Mouse (Mus musculus): ENCODE data around the gene Unc5c. TPM values are rescaled to one million over a fixed set of nuclear protein-coding genes. Genes with fewer than 3 reads are reported as not detected.

Unc5c gene
- polyA plus RNA-seq, 1 experiment, result 0.15 TPM

DNA sequence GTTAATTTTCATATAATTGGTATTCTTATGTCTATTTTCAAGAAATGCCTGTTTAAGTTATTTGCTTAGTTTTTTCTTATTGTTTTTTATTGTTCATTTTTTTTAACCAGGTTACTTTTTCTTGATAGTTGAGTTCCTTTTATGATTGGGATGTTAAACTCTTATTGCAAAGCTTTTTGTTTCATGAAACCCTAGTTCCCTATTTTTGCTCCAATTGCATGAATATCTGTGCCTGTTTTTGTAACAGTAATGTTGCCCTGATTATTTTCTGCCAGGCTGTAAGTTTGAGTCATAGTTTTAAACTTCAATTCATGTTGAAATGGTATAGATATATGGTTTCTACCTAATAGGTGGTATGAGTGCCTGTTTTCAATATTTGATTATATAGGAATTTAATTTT lies 234.2 kb downstream of the Unc5c start:
- no peaks in the 10 kb centered on the region for H3K36me3 ChIP-seq (ENCODE audit: control insufficient read depth, insufficient read depth, low read length)
- no peaks in the 10 kb centered on the region for H3K4me1 ChIP-seq (ENCODE audit: control insufficient read depth, insufficient read depth, insufficient read length, low read length)
- no peak overlapping the region for H3K27ac ChIP-seq (ENCODE audit: insufficient read depth, low read depth, low read length)
- H3K27me3 ChIP-seq (ENCODE audit: control insufficient read depth, insufficient read depth, low read length), result no peaks in the 10 kb centered on the region
- H3K4me3 ChIP-seq (ENCODE audit: low read depth, low read length), result no peak overlapping the region
- TF ChIP-seq CTCF (IDR thresholded peaks at IDR 0.05; ENCODE audit: extremely low read depth, insufficient read length, insufficient replicate concordance, low read depth, low read length) (no peak), POLR2A (IDR thresholded peaks at IDR 0.05; ENCODE audit: low read depth, low read length) (no peak)

DNA sequence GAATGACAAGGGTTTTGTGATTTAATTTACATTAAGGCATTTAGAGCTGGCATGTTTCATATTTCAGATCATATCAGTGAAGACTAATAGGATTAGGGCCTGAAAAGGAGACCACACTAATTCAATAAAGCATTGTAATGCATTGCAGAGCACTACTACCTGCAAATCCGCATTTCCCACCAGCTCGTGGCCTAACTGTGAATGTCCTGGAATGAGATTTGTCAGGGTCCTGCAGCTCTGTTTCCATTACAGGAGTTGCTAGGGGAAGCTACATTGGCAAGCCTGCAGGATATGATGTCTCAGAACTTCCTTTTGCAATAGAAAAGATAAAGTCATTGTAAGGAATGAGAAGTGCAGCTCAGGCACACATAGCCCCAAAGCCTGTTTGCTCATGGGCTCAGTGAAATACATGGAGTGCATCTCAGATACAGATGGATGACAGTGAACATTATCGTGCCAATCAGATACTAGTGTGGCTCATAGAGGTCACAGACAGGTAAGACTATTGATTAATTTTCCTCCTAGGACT lies 236.4 kb downstream of the Unc5c start:
- Histone ChIP-seq H3K4me3 (ENCODE audit: low read depth, low read length) (no peak overlapping the region), H3K4me1 (ENCODE audit: control insufficient read depth, insufficient read depth, insufficient read length, low read length) (no peaks in the 10 kb centered on the region), H3K27ac (ENCODE audit: insufficient read depth, low read depth, low read length) (no peak overlapping the region), H3K36me3 (ENCODE audit: control insufficient read depth, insufficient read depth, low read length) (no peaks in the 10 kb centered on the region), H3K27me3 (ENCODE audit: control insufficient read depth, insufficient read depth, low read length) (no peaks in the 10 kb centered on the region)
- WGBS, result 73% methylated on average over 3 of the region's 3 CpGs
- TF ChIP-seq POLR2A (IDR thresholded peaks at IDR 0.05; ENCODE audit: low read depth, low read length), result no peak
- TF ChIP-seq CTCF (IDR thresholded peaks at IDR 0.05; ENCODE audit: extremely low read depth, insufficient read length, insufficient replicate concordance, low read depth, low read length), result no peak

DNA sequence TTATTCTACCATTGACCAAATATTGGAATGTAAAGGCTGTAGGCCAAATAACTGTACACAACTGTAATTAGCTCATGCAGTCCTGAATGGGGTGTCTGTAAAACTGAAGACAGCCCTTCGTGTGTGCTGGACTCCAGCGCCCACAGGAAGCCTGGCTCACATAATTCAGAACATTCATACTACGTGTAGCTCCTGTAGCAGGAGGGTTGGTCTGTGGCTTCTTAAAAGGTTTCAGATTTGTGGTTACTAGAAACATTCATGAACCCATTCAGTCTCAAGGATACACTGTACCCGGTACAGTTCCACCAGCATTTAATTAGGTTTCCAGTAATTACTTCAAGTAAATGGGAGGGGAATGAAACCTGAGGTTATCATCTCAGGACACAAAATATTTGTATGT lies 246.6 kb downstream of the Unc5c start:
- no peak overlapping the region for H3K4me3 ChIP-seq (ENCODE audit: low read depth, low read length)
- TF ChIP-seq CTCF (IDR thresholded peaks at IDR 0.05; ENCODE audit: extremely low read depth, insufficient read length, insufficient replicate concordance, low read depth, low read length), result no peak
- no peak for TF ChIP-seq POLR2A (IDR thresholded peaks at IDR 0.05; ENCODE audit: low read depth, low read length)
- H3K27me3 ChIP-seq (ENCODE audit: control insufficient read depth, insufficient read depth, low read length), result no peaks in the 10 kb centered on the region
- H3K27ac ChIP-seq (ENCODE audit: insufficient read depth, low read depth, low read length), result no peak overlapping the region
- no peaks in the 10 kb centered on the region for H3K36me3 ChIP-seq (ENCODE audit: control insufficient read depth, insufficient read depth, low read length)
- no peaks in the 10 kb centered on the region for H3K4me1 ChIP-seq (ENCODE audit: control insufficient read depth, insufficient read depth, insufficient read length, low read length)
- 77% methylated on average over 4 of the region's 4 CpGs for WGBS

DNA sequence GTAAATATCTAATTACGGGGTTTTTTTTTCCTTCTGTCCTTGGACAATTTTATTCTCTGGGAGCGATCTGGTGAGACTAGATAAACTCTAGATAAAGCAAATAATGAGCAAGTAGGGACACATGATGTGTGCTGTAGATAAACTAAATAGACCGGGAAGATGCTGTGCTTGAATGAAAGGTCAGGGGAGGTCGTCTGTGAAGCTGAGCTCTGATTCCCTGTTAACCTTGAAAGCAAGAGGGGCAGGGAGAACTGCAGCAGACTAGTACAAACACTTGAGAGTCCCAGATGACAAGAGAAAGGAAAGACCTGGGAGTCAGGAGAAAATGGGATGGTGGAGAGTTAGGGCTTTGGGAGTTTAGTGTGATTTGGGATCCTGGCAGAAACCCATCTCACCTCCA lies 251.4 kb downstream of the Unc5c start:
- TF ChIP-seq POLR2A (IDR thresholded peaks at IDR 0.05; ENCODE audit: low read depth, low read length) (no peak), CTCF (IDR thresholded peaks at IDR 0.05; ENCODE audit: extremely low read depth, insufficient read length, insufficient replicate concordance, low read depth, low read length) (no peak)
- Histone ChIP-seq H3K4me3 (ENCODE audit: low read depth, low read length) (no peak overlapping the region), H3K36me3 (ENCODE audit: control insufficient read depth, insufficient read depth, low read length) (no peaks in the 10 kb centered on the region), H3K4me1 (ENCODE audit: control insufficient read depth, insufficient read depth, insufficient read length, low read length) (no peaks in the 10 kb centered on the region), H3K27me3 (ENCODE audit: control insufficient read depth, insufficient read depth, low read length) (no peaks in the 10 kb centered on the region), H3K27ac (ENCODE audit: insufficient read depth, low read depth, low read length) (no peak overlapping the region)
- WGBS, result 28% methylated on average over 4 of the region's 4 CpGs

DNA sequence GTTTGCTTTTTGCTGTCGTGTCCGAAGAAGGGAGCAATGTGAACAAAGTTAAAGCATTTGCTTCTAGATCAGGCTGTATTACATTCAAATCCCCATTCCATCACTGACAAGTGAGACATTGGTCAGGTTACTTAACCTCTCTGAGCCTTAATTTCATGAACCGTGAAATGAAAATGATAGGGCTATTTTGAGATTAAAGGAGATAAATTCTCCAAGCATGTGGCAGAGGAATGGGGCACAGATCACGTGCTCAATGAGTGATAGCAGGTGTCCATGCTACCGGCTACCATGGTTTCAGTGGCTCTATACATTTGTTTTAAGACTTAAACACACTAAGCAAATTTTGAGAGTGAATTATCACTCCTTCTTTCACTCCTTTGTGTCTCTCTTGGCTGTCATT lies 254.0 kb downstream of the Unc5c start:
- Histone ChIP-seq H3K36me3 (ENCODE audit: control insufficient read depth, insufficient read depth, low read length) (no peaks in the 10 kb centered on the region), H3K4me3 (ENCODE audit: low read depth, low read length) (no peak overlapping the region), H3K27me3 (ENCODE audit: control insufficient read depth, insufficient read depth, low read length) (no peaks in the 10 kb centered on the region), H3K4me1 (ENCODE audit: control insufficient read depth, insufficient read depth, insufficient read length, low read length) (no peaks in the 10 kb centered on the region), H3K27ac (ENCODE audit: insufficient read depth, low read depth, low read length) (no peak overlapping the region)
- WGBS, result 75% methylated on average over 5 of the region's 5 CpGs
- TF ChIP-seq POLR2A (IDR thresholded peaks at IDR 0.05; ENCODE audit: low read depth, low read length), result no peak
- TF ChIP-seq CTCF (IDR thresholded peaks at IDR 0.05; ENCODE audit: extremely low read depth, insufficient read length, insufficient replicate concordance, low read depth, low read length), result no peak

DNA sequence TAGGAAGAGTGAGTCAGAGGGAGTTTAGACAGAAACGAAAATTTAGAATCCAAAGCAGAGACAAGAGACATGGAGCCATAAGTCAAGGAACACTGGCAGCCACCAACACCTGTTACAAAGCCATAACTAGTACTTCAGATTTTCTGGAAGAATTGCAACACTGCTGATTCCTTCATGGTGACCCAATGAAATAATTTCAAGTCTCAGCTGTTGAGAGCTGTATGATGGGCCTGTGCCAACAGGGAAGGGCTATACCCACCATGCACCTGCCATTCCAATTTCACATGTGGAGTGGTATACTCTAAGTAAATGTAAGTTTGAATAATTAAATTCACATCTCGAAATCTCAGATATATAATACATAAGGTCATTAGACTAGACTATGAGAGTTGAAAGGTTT lies 259.5 kb downstream of the Unc5c start:
- no peaks in the 10 kb centered on the region for H3K36me3 ChIP-seq (ENCODE audit: control insufficient read depth, insufficient read depth, low read length)
- no peaks in the 10 kb centered on the region for H3K4me1 ChIP-seq (ENCODE audit: control insufficient read depth, insufficient read depth, insufficient read length, low read length)
- no peak overlapping the region for H3K27ac ChIP-seq (ENCODE audit: insufficient read depth, low read depth, low read length)
- H3K4me3 ChIP-seq (ENCODE audit: low read depth, low read length), result no peak overlapping the region
- no peak for TF ChIP-seq POLR2A (IDR thresholded peaks at IDR 0.05; ENCODE audit: low read depth, low read length)
- TF ChIP-seq CTCF (IDR thresholded peaks at IDR 0.05; ENCODE audit: extremely low read depth, insufficient read length, insufficient replicate concordance, low read depth, low read length), result no peak
- 71% methylated on average over 2 of the region's 2 CpGs for WGBS
- no peaks in the 10 kb centered on the region for H3K27me3 ChIP-seq (ENCODE audit: control insufficient read depth, insufficient read depth, low read length)

DNA sequence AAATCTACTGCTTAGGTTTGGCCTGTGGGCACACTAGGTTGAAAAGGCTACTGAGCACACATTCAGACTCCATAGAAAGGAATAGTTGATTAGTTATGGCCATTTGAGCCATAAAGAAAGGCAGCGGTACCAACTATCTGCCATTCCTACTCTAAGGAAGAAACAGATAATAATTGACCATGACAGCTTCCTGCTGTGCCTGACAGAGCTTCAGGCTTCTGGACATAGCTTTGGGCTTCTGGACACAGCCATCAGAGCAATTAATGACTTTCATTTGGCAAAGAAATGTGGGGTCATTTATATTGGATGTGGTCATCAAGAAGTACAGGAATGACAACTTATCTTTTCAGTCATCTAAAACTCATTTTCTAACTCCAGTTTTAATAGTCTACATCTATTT lies 260.4 kb downstream of the Unc5c start:
- Histone ChIP-seq H3K4me1 (ENCODE audit: control insufficient read depth, insufficient read depth, insufficient read length, low read length) (no peaks in the 10 kb centered on the region), H3K36me3 (ENCODE audit: control insufficient read depth, insufficient read depth, low read length) (no peaks in the 10 kb centered on the region), H3K27me3 (ENCODE audit: control insufficient read depth, insufficient read depth, low read length) (no peaks in the 10 kb centered on the region), H3K4me3 (ENCODE audit: low read depth, low read length) (no peak overlapping the region), H3K27ac (ENCODE audit: insufficient read depth, low read depth, low read length) (no peak overlapping the region)
- TF ChIP-seq POLR2A (IDR thresholded peaks at IDR 0.05; ENCODE audit: low read depth, low read length) (no peak), CTCF (IDR thresholded peaks at IDR 0.05; ENCODE audit: extremely low read depth, insufficient read length, insufficient replicate concordance, low read depth, low read length) (no peak)
- 83% methylated on average over 1 of the region's 1 CpGs for WGBS

DNA sequence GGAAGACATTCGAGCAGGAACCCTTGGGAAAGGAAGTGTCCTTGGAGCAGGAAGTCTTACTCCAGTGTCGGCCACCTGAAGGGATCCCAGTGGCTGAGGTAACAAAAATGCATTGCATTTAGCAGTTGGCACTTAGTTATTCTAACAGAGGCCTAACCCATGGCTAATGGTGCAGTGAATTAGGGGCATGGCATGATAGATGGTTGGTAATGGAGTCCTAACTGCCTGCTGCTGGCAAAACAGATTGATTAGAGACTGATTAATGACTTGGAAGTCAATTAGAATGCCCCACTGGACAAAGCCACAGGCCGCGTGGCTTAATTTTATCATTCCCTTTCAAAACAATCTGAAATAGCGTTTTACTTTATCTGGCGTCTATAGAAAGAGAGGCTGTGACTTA lies 268.8 kb downstream of the Unc5c start:
- H3K4me3 ChIP-seq (ENCODE audit: low read depth, low read length), result no peak overlapping the region
- no peak overlapping the region for H3K27ac ChIP-seq (ENCODE audit: insufficient read depth, low read depth, low read length)
- 64% methylated on average over 6 of the region's 6 CpGs for WGBS
- no peak for TF ChIP-seq CTCF (IDR thresholded peaks at IDR 0.05; ENCODE audit: extremely low read depth, insufficient read length, insufficient replicate concordance, low read depth, low read length)
- no peak for TF ChIP-seq POLR2A (IDR thresholded peaks at IDR 0.05; ENCODE audit: low read depth, low read length)
- H3K36me3 ChIP-seq (ENCODE audit: control insufficient read depth, insufficient read depth, low read length), result no peaks in the 10 kb centered on the region
- H3K27me3 ChIP-seq (ENCODE audit: control insufficient read depth, insufficient read depth, low read length), result no peaks in the 10 kb centered on the region
- no peaks in the 10 kb centered on the region for H3K4me1 ChIP-seq (ENCODE audit: control insufficient read depth, insufficient read depth, insufficient read length, low read length)

Measured in small intestine, adult 2 months (tissue).